Mouse (Mus musculus): ENCODE data around the gene Tead1.

DNA sequence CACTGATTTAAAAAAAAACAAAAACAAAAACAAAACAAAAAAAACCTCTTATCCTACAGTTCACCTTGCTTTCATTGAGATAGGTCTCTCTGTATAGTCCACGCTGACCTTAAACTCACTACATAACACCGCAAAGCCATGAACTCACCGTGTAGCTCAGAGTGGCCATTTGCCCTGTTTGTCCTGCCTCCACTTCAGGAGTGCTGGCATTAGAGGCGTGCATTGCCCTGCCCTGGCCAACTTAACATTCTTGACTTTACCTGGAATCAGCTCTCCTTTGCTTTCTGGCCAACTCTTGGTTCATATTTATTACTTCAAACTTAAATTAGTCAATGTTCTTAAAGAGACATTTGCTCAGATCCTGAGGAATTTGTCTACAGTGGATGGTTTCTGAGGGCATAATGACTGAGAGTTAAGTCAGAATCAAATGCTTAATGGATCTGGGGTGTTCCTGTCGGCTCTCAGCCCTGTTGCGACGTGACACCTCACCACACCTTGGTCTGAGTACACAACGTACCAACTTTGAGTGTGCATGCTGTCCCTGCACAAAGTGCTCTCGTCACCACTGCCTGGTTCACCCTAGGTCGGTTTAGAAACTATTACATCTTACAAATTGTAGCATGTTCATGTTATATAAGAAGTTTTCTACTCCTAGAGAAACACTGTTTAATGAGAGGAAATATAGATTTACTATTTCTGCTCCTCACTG, 44.5 kb upstream of the Tead1 start:
- no peak for TF ChIP-seq CTCF (IDR thresholded peaks at IDR 0.05; ENCODE audit: insufficient read depth, low read depth, low read length)
- TF ChIP-seq POLR2A (IDR thresholded peaks at IDR 0.05; ENCODE audit: insufficient read depth, low read depth, low read length) = no peak
